Mouse (Mus musculus) megakaryocyte, embryonic 14.5 days (primary cell): ENCODE data around the gene Atp10a.

ENCODE experiments used
- FLI1 ChIP-seq: IDR thresholded peaks from 2 replicates; pipeline ENCODE4 v1.6.1; 2012; ENCODE audit warnings: low read length, inconsistent platforms, mixed read lengths
- GATA1 ChIP-seq: IDR thresholded peaks from 3 replicates; pipeline ENCODE4 v1.6.1; 2012; ENCODE audit warnings: mixed read lengths, low read length, inconsistent platforms, borderline replicate concordance

GRCm38 (mm10) chr7:58633683-58634082, 22.3 kb upstream of the Atp10a start:
- no peak for TF ChIP-seq FLI1
- TF ChIP-seq GATA1: no peak
